Mouse (Mus musculus) liver, adult 2 months (tissue): Measurements from ENCODE around the gene Art3. TPM values are rescaled to one million over a fixed set of nuclear protein-coding genes. Genes with fewer than 3 reads are reported as not detected.

Experiments used
- DNase-seq: peaks from one replicate; pipeline ENCODE4 v3.0.0-alpha.2; 2011; ENCODE audit warnings: low read depth, low spot score; ENCODE audit errors: extremely low read depth
- H3K27ac ChIP-seq: fragments of 200-500 bp; replicated peaks from 2 replicates; pipeline ENCODE4 v1.5.1; 2012; ENCODE audit warnings: low read depth, mild to moderate bottlenecking, control low read depth, inconsistent platforms, low read length; ENCODE audit not compliant: insufficient read depth
- H3K27me3 ChIP-seq: fragments of 200-500 bp; 2 replicates; pipeline ENCODE4 v1.6.1; 2012; ENCODE audit warnings: mild to moderate bottlenecking, moderate library complexity, low read length, inconsistent platforms; ENCODE audit not compliant: control insufficient read depth, insufficient read depth
- H3K36me3 ChIP-seq: fragments of 200-500 bp; 2 replicates; pipeline ENCODE4 v1.6.1; 2012; ENCODE audit warnings: low read length, inconsistent platforms; ENCODE audit not compliant: control insufficient read depth, insufficient read depth
- H3K4me1 ChIP-seq: fragments of 200-500 bp; 2 replicates; pipeline ENCODE4 v1.6.1; 2011; ENCODE audit warnings: low read length; ENCODE audit not compliant: control insufficient read depth, insufficient read depth
- H3K4me3 ChIP-seq: fragments of 200-500 bp; 2 replicates; pipeline ENCODE4 v1.5.1; 2011; ENCODE audit warnings: low read depth, mild to moderate bottlenecking, control low read depth, low read length, moderate library complexity; ENCODE audit not compliant: insufficient read depth
- H3K79me2 ChIP-seq: fragments of 200-500 bp; 2 replicates; pipeline ENCODE4 v1.6.1; 2012; ENCODE audit warnings: inconsistent platforms, mild to moderate bottlenecking, low read length, moderate library complexity; ENCODE audit not compliant: control insufficient read depth, insufficient read depth
- H3K9ac ChIP-seq: fragments of 200-500 bp; 2 replicates; pipeline ENCODE4 v1.6.1; 2012; ENCODE audit warnings: low read depth, mild to moderate bottlenecking, control low read depth, inconsistent platforms, low read length
- CTCF ChIP-seq: fragments of 200-500 bp; IDR thresholded peaks from 2 replicates; pipeline ENCODE4 v1.5.1; 2011; ENCODE audit warnings: low read depth, low read length, control low read depth
- POLR2A ChIP-seq: fragments of 200-500 bp; IDR thresholded peaks from 2 replicates; pipeline ENCODE4 v1.6.1; 2011; ENCODE audit warnings: low read length, control low read depth; ENCODE audit not compliant: insufficient read depth; ENCODE audit errors: extremely low read depth
- WGBS: fragments of 180-500 bp; shearing (Covaris S2); methylation state at CpG from one replicate; pipeline ENCODE4 v1.1.7; 2018; 5-methylcytosine and 5-hydroxymethylcytosine counted together
- polyA plus RNA-seq: library from polyadenylated mRNA; depleted of rRNA; stranded (reverse); fragments of >200 nt; gene quantifications from 2 replicates; pipeline ENCODE4 v1.2.3, GENCODE M21; 2012
- total RNA-seq: library from RNA; depleted of rRNA; stranded (reverse); fragments of >200 nt; gene quantifications from 2 replicates; pipeline ENCODE4 v1.2.3, GENCODE M21; 2014

Art3 gene
- total and polyA plus RNA-seq, 2 experiments = 1.8 to 8.6 TPM

- Histone ChIP-seq H3K9ac (no peak overlapping the region), H3K4me1 (no peaks in the 10 kb centered on the region), H3K79me2 (no peaks in the 10 kb centered on the region), H3K4me3 (no peak overlapping the region), H3K36me3 (peaks cover 38% of the 10 kb centered on the region; the same call in 1 of the 2 replicates), H3K27me3 (no peaks in the 10 kb centered on the region), H3K27ac (no peak overlapping the region)
- WGBS = 79% methylated on average over 13 of the region's 13 CpGs
- DNase-seq = no peak
- TF ChIP-seq POLR2A = no peak
- TF ChIP-seq CTCF = no peak
Observed at GRCm38 (mm10) chr5:92302149-92302840, 29.3 kb upstream of the Art3 start.

GRCm38 (mm10) chr5:92304291-92304690, 27.3 kb upstream of the Art3 start:
- TF ChIP-seq POLR2A = no peak
- TF ChIP-seq CTCF = no peak
- no peak overlapping the region for H3K9ac ChIP-seq
- WGBS = 84% methylated on average over 3 of the region's 3 CpGs
- DNase-seq = no peak
- peaks cover 6% of the 10 kb centered on the region; the same call in 1 of the 2 replicates for H3K4me1 ChIP-seq
- peaks cover 7% of the 10 kb centered on the region; the same call in 1 of the 2 replicates for H3K79me2 ChIP-seq
- no peaks in the 10 kb centered on the region for H3K27me3 ChIP-seq
- H3K4me3 ChIP-seq = no peak overlapping the region
- peaks cover 33% of the 10 kb centered on the region; the same call in 1 of the 2 replicates for H3K36me3 ChIP-seq
- no peak overlapping the region for H3K27ac ChIP-seq

GRCm38 (mm10) chr5:92309681-92310511, 21.7 kb upstream of the Art3 start, which contains the start of gene Sdad1:
Sdad1 (minus strand) TSS chr5:92310479.
- Histone ChIP-seq H3K9ac (peak within 1 kb of the TSS; percentile 79), H3K4me1 (peaks cover 9% of the 10 kb centered on the region; the same call in 1 of the 2 replicates), H3K27me3 (no peaks in the 10 kb centered on the region), H3K36me3 (no peaks in the 10 kb centered on the region), H3K79me2 (peaks cover 11% of the 10 kb centered on the region; the same call in 1 of the 2 replicates), H3K4me3 (peak within 1 kb of the TSS; percentile 94), H3K27ac (no peak within 1 kb of the TSS)
- DNase-seq = peak; percentile 89
- 3% methylated on average over 41 of the region's 41 CpGs for WGBS
- TF ChIP-seq CTCF = peak; percentile 83
- TF ChIP-seq POLR2A = 0 out of 2 replicates have a peak, but pooled peaks have one; percentile 35

GRCm38 (mm10) chr5:92312046-92312715, 19.4 kb upstream of the Art3 start:
- Histone ChIP-seq H3K27me3 (no peaks in the 10 kb centered on the region), H3K36me3 (no peaks in the 10 kb centered on the region), H3K9ac (no peak overlapping the region), H3K4me3 (no peak overlapping the region), H3K4me1 (peaks cover 9% of the 10 kb centered on the region; the same call in 1 of the 2 replicates), H3K27ac (no peak overlapping the region), H3K79me2 (peaks cover 11% of the 10 kb centered on the region; the same call in 1 of the 2 replicates)
- 11% methylated on average over 13 of the region's 13 CpGs for WGBS
- peak; percentile 74 for DNase-seq
- TF ChIP-seq POLR2A (no peak), CTCF (peak; percentile 15; the same call in 1 of the 2 replicates)

GRCm38 (mm10) chr5:92313776-92314175, 17.9 kb upstream of the Art3 start:
- Histone ChIP-seq H3K27ac (no peak overlapping the region), H3K9ac (no peak overlapping the region), H3K79me2 (peaks cover 7% of the 10 kb centered on the region; the same call in 1 of the 2 replicates), H3K36me3 (no peaks in the 10 kb centered on the region), H3K4me1 (peaks cover 7% of the 10 kb centered on the region; the same call in 1 of the 2 replicates), H3K4me3 (no peak overlapping the region), H3K27me3 (no peaks in the 10 kb centered on the region)
- no peak for DNase-seq
- 31% methylated on average over 7 of the region's 7 CpGs for WGBS
- TF ChIP-seq CTCF = no peak
- TF ChIP-seq POLR2A = no peak
